Mouse (Mus musculus): ENCODE results near the gene Tufm.

- no peak for TF ChIP-seq CTCF (IDR thresholded peaks at IDR 0.05; ENCODE audit: low read depth)
- no peak for TF ChIP-seq EP300 (IDR thresholded peaks at IDR 0.05; ENCODE audit: low read depth)
Observed at GRCm38 (mm10) chr7:126449991-126450390, 37.2 kb upstream of the Tufm start.
